Mouse (Mus musculus): Measurements from ENCODE around the gene Ppp2r5c. TPM values are rescaled to one million over a fixed set of nuclear protein-coding genes. Genes with fewer than 3 reads are reported as not detected.

Ppp2r5c gene
- total RNA-seq, 4 experiments from 2014 or later = 247 to 274 (median 263) TPM

GRCm38 (mm10) chr12:110508680-110509079 lies 61.8 kb downstream of the Ppp2r5c start:
- DNase-seq (ENCODE audit: low spot score in 2 of 2) = no peak

DNA sequence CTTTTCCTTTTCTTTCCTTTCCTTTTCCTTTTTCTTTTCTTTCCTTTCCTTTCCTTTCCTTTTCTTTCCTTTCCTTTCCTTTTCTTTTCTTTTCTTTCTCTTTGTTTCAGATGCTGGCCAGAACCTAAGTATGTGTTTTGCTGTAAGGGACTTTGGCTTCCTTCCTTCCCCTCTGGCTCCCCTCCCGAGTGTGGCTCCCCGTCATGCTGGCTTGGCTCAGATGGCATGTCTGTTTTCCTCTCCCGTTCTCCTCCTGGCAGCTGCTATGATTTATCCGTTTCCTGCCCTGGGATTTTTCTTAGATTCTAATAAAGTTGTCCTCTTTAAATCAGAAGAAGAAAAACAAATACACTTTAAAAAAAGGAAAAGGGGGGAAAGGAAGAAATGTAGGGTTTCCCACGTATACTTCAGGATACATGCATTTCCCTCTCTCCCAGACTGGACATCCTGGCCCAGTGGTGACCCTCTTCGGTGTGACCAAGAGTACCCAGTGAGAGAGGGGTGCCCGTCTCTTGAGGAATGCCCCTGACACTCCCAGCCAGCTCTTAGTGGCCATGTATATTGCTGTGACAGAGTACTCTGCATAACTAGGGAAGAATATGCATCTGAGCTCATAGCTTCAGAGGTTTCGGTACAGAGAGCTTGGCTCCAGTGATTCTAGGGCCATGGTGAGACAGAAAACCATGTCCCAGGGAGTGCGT lies 63.4 kb downstream of the Ppp2r5c start:
- DNase-seq (ENCODE audit: low spot score in 2 of 2) = no peak

GRCm38 (mm10) chr12:110511201-110511600 lies 64.3 kb downstream of the Ppp2r5c start:
- DNase-seq (ENCODE audit: low spot score in 2 of 2) = no peak

DNA sequence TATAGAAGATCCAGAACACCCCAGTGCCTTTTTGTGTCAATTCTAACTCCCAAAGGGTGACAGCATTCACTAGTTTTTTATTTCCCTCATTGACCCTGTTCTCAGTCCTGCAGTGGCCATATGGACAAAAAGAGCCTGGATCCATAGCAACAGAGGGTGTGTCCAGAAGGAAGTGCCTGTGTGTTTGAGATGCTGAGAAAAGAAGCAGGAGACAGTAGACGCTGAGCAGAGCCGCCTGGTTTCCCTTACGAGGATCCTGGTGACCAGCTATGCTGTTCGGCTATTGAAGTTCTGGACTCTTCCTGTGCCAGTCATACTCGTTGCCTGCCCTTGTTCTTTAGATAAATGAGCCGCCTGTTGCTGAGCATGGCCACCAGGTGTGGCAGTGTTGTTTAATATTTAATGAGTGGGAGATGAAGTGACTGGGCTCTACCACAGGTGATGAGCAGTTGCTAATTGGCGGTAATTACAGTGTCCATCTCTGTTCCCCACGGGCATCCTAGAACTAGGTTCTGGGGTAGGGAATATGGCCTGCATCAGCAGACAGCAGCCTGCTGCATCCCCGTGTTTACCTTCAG lies 65.0 kb downstream of the Ppp2r5c start:
- DNase-seq (ENCODE audit: low spot score in 2 of 2) = no peak

- DNase-seq (ENCODE audit: low spot score in 2 of 2) = no peak
Observed at GRCm38 (mm10) chr12:110512884-110513283, 66.0 kb downstream of the Ppp2r5c start.

GRCm38 (mm10) chr12:110515676-110516075 lies 68.8 kb downstream of the Ppp2r5c start:
- DNase-seq (ENCODE audit: low spot score in 2 of 2) = no peak

DNA sequence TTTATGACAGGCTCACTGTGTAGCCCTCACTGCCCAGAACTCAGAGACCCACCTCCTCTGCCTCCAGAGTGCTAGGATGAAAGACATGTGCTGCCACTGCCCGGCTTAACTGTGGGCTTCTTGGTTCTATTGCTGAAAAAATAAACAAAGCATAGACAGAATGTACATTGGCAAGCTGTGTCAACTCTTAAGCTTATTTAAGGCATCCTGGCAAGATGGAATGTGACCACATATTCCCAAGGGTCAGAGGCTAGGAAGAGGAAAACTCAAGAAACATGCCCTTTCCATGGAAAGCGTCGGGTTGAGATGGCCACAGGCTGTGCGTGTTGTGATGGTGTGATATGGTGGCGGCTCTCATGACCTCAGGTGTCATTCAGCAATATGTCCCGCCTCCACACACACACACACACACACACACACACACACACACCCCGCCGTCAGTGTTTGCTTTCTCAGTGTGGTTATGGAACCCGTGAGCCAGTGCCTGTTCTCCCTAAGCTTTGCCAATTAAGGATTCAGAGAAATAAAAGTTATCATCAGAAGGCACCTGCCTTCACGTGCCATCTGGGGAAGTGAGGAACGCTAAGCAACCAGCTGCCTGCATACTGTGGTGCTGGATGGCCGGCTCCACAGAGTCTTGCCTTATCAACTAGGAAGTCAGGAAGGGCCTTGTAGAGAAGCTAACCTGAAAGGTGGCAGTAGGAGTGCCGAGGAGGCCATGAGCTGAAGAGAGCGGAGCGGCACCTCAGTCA lies 73.5 kb downstream of the Ppp2r5c start:
- no peak for DNase-seq (ENCODE audit: low spot score in 2 of 2)

GRCm38 (mm10) chr12:110523526-110523925 lies 76.6 kb downstream of the Ppp2r5c start:
- no peak for DNase-seq (ENCODE audit: low spot score in 2 of 2)

- DNase-seq (ENCODE audit: low spot score in 2 of 2) = no peak
Observed at GRCm38 (mm10) chr12:110532711-110533110, 85.8 kb downstream of the Ppp2r5c start.

- DNase-seq (ENCODE audit: low spot score in 2 of 2) = no peak
Observed at GRCm38 (mm10) chr12:110533151-110533550, 86.2 kb downstream of the Ppp2r5c start.

GRCm38 (mm10) chr12:110533832-110534231 lies 86.9 kb downstream of the Ppp2r5c start:
- no peak for DNase-seq (ENCODE audit: low spot score in 2 of 2)

DNA sequence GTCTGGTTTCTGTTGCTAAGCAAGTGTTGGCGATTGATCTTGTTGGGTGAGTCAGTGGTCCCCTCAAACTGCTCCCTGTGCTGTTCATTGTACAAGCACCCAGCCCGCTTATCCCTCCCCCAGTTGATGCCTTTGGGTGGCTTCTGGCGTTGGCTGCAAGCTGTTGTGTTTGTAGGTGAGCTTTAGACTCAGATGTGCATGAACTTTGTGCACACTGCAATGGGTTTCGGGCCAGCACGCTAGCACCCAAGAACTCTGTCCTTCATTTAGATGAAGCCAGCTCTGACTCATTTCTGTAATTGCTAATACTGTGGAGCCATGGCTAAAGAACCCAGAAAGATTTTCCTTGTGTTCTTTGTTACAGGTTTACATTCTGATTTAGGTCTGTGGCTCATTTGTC lies 88.4 kb downstream of the Ppp2r5c start:
- no peak for DNase-seq (ENCODE audit: low spot score in 2 of 2)

DNA sequence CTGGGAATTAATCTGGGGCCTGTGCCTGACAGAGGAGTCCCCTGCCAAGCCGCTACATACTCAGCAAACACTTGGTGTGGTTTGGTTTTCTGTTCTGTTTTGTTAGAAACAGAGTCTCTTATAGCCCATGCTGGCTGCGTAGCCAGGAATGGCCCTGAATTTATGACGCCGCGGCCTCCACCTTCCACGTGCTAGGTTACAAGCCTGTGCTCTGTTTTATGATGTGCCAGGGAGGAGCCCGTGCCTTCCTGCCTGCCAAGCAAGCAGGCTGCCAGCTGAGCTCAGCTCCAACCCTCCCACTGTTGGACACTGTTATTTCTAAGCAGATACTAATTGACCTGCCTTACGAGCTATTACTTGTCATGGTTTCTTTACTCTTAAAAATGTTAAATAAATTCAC lies 90.8 kb downstream of the Ppp2r5c start:
- no peak for DNase-seq (ENCODE audit: low spot score in 2 of 2)

DNA sequence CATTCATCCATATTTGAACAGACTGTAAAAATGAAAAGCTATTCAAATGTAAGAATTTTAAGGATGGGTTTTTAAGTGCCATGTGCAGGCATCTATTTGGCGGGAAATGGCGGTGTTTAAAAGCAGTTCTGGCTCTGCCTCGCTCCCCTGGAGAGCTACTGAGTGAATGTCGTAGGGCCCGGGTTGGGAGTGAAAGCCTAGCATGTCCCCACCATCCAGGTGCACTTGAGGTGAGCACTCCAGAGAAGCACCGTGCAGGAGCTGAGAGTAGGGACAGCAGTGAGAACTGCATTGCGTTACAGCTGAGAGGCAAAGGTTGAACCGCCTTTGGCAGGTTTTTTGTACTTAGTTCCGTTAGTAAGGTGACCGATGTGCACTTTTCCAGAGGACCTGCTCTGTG lies 92.4 kb downstream of the Ppp2r5c start:
- DNase-seq (ENCODE audit: low spot score in 2 of 2) = no peak

DNA sequence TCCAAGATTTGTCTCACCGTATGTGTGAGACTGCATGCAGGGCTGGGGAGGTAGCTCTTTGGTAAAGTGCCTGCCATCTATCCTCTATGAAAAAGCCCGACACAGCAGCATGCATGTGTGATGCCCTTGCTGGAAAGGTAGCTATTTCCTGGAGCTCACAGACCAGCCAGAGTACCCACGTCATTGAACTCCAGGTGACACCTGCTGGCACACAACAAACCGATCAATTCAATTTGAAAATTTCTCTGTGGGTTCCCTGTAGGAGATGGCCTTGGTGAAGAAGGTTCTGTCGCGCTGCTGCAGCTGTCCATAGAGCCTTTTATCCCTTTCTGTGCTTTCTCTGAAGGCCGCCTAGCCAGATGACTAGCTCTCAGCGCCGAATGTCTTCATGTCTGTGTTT lies 92.9 kb downstream of the Ppp2r5c start:
- no peak for DNase-seq (ENCODE audit: low spot score in 2 of 2)

GRCm38 (mm10) chr12:110540273-110540672 lies 93.4 kb downstream of the Ppp2r5c start:
- no peak for DNase-seq (ENCODE audit: low spot score in 2 of 2)

GRCm38 (mm10) chr12:110541001-110541400 lies 94.1 kb downstream of the Ppp2r5c start:
- no peak for DNase-seq (ENCODE audit: low spot score in 2 of 2)

GRCm38 (mm10) chr12:110541528-110541927 lies 94.6 kb downstream of the Ppp2r5c start:
- DNase-seq (ENCODE audit: low spot score in 2 of 2) = no peak

DNA sequence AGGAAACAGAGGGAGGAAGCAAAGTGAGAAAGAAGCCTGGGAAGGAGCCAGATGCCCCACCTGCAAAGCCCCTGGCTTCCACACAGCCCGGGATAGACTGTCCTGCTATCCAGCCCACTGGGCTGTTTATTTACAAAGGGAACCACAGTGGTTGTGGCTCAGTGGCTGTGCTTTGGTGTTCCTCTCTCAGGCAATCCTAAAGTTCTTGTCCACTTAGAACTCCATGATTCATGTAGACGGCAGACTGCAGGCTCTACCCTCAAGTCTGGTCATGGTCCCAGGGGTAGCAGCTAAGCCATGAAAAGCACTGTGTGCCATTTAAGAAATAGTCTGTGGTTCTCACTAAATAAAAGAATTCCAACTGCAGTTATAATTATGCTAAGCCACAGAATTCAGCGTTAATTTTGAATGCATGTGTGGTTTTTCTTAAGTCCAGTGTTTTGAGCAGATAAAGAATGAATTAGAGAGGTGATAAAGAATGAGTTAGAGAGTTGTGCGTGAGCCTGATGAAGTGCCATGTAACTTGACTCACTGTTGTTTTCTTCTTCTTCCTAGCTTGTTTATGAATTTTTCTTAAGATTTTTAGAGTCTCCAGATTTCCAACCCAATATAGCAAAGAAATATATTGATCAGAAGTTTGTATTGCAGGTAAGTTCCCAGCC lies 98.3 kb downstream of the Ppp2r5c start:
- no peak for DNase-seq (ENCODE audit: low spot score in 2 of 2)

DNA sequence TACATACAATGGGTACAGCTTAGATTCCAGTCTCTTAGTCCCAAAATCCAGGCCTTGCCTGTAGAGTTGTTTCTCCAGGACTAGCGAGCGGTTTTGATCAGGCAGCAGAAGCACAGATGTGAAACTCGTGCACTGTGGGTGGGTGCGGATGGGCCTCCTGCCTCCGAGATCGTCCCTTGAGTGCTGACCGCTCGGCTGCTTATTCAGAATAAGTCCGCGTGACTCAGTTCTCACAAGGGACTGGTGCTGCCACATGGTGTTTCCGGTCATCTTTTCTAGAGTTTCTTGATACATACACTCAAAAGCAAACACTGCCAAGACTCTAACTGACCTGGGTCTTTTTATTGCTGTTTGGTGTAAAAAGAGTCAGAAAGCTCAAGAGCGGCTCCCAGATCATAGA lies 100.7 kb downstream of the Ppp2r5c start:
- DNase-seq (ENCODE audit: low spot score in 2 of 2) = no peak

DNA sequence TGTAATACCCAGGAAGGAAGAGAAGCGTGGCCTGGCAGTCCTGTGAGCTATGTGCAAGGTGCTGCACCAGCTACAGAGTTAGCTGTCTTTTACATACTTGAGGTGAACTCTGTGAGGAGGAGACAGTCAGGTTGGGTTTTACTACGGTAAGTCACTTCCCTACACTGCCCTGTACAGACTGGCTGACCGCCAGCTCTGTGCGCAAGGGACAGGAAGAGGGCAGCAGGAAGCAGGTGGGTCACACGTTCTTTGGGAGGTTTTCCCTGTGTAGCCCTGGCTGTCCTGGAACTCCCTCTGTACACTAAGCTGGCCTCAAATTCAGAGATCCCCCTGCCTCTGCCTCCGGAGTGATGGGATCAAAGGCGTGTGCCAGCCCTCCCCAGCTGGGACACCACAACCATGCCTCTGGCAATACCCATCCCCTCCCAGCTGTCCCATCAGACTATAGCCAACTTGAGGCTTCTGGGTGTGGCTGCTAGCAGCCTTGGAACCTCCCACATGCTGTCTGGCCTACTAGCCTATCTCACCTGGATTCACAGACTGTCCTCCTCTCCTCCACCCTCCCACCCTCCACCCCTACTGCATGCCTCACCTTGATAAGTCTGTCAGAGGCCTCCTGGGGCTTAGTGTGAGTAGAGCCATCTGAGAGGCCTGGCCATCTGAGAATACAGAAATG lies 102.7 kb downstream of the Ppp2r5c start:
- no peak for DNase-seq (ENCODE audit: low spot score in 2 of 2)

DNA sequence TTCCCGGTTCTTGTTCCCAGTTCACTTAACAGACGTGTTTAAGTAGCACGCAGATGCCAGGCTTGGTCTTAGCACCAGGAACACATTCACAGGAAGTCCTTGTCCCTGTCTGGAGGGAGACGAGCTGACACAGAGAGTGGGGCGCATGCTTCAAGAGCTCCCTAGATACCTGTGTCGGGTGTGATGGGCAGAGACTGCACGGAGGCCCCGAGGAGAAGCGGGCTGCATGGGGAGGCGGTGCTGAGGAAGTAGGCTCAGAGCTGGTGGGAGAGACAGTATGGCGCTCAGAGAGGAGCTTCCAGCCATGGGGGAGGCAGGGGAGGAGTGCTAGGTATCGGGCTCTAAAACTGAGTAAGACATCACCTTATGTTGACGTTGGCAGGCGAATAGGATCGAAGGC lies 103.4 kb downstream of the Ppp2r5c start:
- DNase-seq (ENCODE audit: low spot score in 2 of 2) = no peak
